Mouse (Mus musculus): ENCODE measurements around the gene Map2k1.
"Not testable (repeated sequence)": the region's sequence is repeated elsewhere in the genome, so short reads cannot be mapped to it uniquely, and the experiment has no call there.

Gene Map2k1

GRCm38 (mm10) chr9:64253021-64253904 lies at the start of gene Map2k1:
Map2k1 (minus strand) TSS chr9:64253631.
- DNase-seq (ENCODE audit: low spot score) = peak; percentile 100

GRCm38 (mm10) chr9:64303086-64303485 lies 49.7 kb upstream of the Map2k1 start:
- DNase-seq (ENCODE audit: low spot score) = not testable (repeated sequence)

- no peak for DNase-seq (ENCODE audit: low spot score)
Observed at GRCm38 (mm10) chr9:64282404-64282987, 29.1 kb upstream of the Map2k1 start.

- no peak for DNase-seq (ENCODE audit: low spot score)
Observed at GRCm38 (mm10) chr9:64281781-64282178, 28.3 kb upstream of the Map2k1 start.

GRCm38 (mm10) chr9:64281105-64281780 lies 27.8 kb upstream of the Map2k1 start, which contains the start of gene Tipin:
Tipin (plus strand) TSS chr9:64281581.
- peak; percentile 84 for DNase-seq (ENCODE audit: low spot score)

GRCm38 (mm10) chr9:64278665-64279310 lies 25.4 kb upstream of the Map2k1 start:
- no peak for DNase-seq (ENCODE audit: low spot score)

- no peak for DNase-seq (ENCODE audit: low spot score)
Observed at GRCm38 (mm10) chr9:64277706-64278105, 24.3 kb upstream of the Map2k1 start.

- no peak for DNase-seq (ENCODE audit: low spot score)
Observed at GRCm38 (mm10) chr9:64274919-64275318, 21.5 kb upstream of the Map2k1 start.

- no peak for DNase-seq (ENCODE audit: low spot score)
Observed at GRCm38 (mm10) chr9:64274291-64274690, 20.9 kb upstream of the Map2k1 start.

GRCm38 (mm10) chr9:64273757-64274156 lies 20.3 kb upstream of the Map2k1 start:
- DNase-seq (ENCODE audit: low spot score) = no peak

GRCm38 (mm10) chr9:64272611-64273010 lies 19.2 kb upstream of the Map2k1 start:
- no peak for DNase-seq (ENCODE audit: low spot score)

GRCm38 (mm10) chr9:64271249-64271648 lies 17.8 kb upstream of the Map2k1 start:
- DNase-seq (ENCODE audit: low spot score) = no peak

- DNase-seq (ENCODE audit: low spot score) = not testable (repeated sequence)
Observed at GRCm38 (mm10) chr9:64268836-64269235, 15.4 kb upstream of the Map2k1 start.

- DNase-seq (ENCODE audit: low spot score) = no peak
Observed at GRCm38 (mm10) chr9:64268196-64268595, 14.8 kb upstream of the Map2k1 start.

GRCm38 (mm10) chr9:64267231-64267630 lies 13.8 kb upstream of the Map2k1 start:
- DNase-seq (ENCODE audit: low spot score) = no peak

GRCm38 (mm10) chr9:64264813-64265212 lies 11.4 kb upstream of the Map2k1 start:
- no peak for DNase-seq (ENCODE audit: low spot score)

GRCm38 (mm10) chr9:64261023-64261422 lies 7.6 kb upstream of the Map2k1 start:
- no peak for DNase-seq (ENCODE audit: low spot score)

GRCm38 (mm10) chr9:64259906-64260305 lies 6.5 kb upstream of the Map2k1 start:
- no peak for DNase-seq (ENCODE audit: low spot score)

GRCm38 (mm10) chr9:64256204-64256603 lies 2.8 kb upstream of the Map2k1 start:
- no peak for DNase-seq (ENCODE audit: low spot score)

- DNase-seq (ENCODE audit: low spot score) = no peak
Observed at GRCm38 (mm10) chr9:64255422-64255821, 2.0 kb upstream of the Map2k1 start.

GRCm38 (mm10) chr9:64252591-64253020 lies 825 bp downstream of the Map2k1 start:
- no peak for DNase-seq (ENCODE audit: low spot score)

GRCm38 (mm10) chr9:64250111-64250730 lies 3.2 kb downstream of the Map2k1 start:
- DNase-seq (ENCODE audit: low spot score) = no peak
